Mouse (Mus musculus) intestine, embryonic 14.5 days (tissue): ENCODE measurements at regions not wholly inside any gene's neighbourhood (a gene's known extent, or its start where the extent isn't known, plus 50 kb on each side); places are given as distances from the start of the nearest gene placed in this dataset.

Experiments used
- ATAC-seq: fragments of 200-750 bp; cut with Nextera tagmentation; replicated peaks from 2 replicates; pipeline ENCODE4 v1.8.0; 2017; ENCODE audit warnings: low read depth, moderate number of reproducible peaks, moderate TSS enrichment, moderate library complexity; ENCODE audit not compliant: low FRiP score, low TSS enrichment
- DNase-seq: peaks from one replicate; pipeline ENCODE4 v3.0.0-alpha.2; 2018; ENCODE audit warnings: low spot score
- H3K27ac ChIP-seq: fragments of 300-500 bp; sonication (generic); 2 replicates; pipeline ENCODE4 v1.5.1; 2014; ENCODE audit warnings: low read depth, mild to moderate bottlenecking, control low read depth
- H3K27me3 ChIP-seq: fragments of 300-500 bp; sonication (generic); replicated peaks from 2 replicates; pipeline ENCODE4 v1.6.1; 2014; ENCODE audit warnings: low read length, control low read depth; ENCODE audit not compliant: control insufficient read depth, insufficient read depth
- H3K36me3 ChIP-seq: fragments of 300-500 bp; sonication (generic); 2 replicates; pipeline ENCODE4 v1.6.1; 2014; ENCODE audit warnings: low read length, control low read depth; ENCODE audit not compliant: control insufficient read depth, insufficient read depth
- H3K4me1 ChIP-seq: fragments of 300-500 bp; sonication (generic); replicated peaks from 2 replicates; pipeline ENCODE4 v1.6.1; 2014; ENCODE audit warnings: low read length, control low read depth, mixed read lengths; ENCODE audit not compliant: control insufficient read depth, insufficient read depth
- H3K4me2 ChIP-seq: fragments of 300-500 bp; sonication (generic); 2 replicates; pipeline ENCODE4 v1.6.1; 2014; ENCODE audit warnings: low read length
- H3K4me3 ChIP-seq: fragments of 300-500 bp; sonication (generic); 2 replicates; pipeline ENCODE4 v1.5.1; 2014; ENCODE audit warnings: low read depth, low read length, control low read depth, mixed read lengths
- H3K9ac ChIP-seq: fragments of 300-500 bp; sonication (generic); 2 replicates; pipeline ENCODE4 v1.6.1; 2014; ENCODE audit warnings: mild to moderate bottlenecking, low read length
- H3K9me3 ChIP-seq: fragments of 300-500 bp; sonication (generic); 2 replicates; pipeline ENCODE4 v1.6.1; 2016; ENCODE audit warnings: low read length, control low read depth; ENCODE audit not compliant: control insufficient read depth
- WGBS: fragments of 180-500 bp; shearing (Covaris S2); extraction: QIAGEN DNeasy Blood & Tissue Kit; methylation state at CpG from one replicate; pipeline ENCODE4 v1.1.7; 2014; 5-methylcytosine and 5-hydroxymethylcytosine counted together

GRCm38 (mm10) chr16:95168349-95168748 is 89.0 kb upstream of the Kcnj15 start:
- WGBS, result 76% methylated on average over 7 of the region's 7 CpGs
- DNase-seq, result no peak
- ATAC-seq, result no peak
- Histone ChIP-seq H3K36me3 (no peaks in the 10 kb centered on the region), H3K9ac (no peak overlapping the region), H3K4me2 (no peak overlapping the region), H3K27me3 (no peaks in the 10 kb centered on the region), H3K4me3 (no peak overlapping the region), H3K4me1 (no peaks in the 10 kb centered on the region), H3K27ac (no peak overlapping the region), H3K9me3 (no peaks in the 10 kb centered on the region)

- DNase-seq (no peak), ATAC-seq (no peak)
- no peaks in the 10 kb centered on the region for H3K36me3 ChIP-seq
- no peak overlapping the region for H3K4me2 ChIP-seq
- H3K4me1 ChIP-seq, result no peaks in the 10 kb centered on the region
- H3K27me3 ChIP-seq, result no peaks in the 10 kb centered on the region
- H3K4me3 ChIP-seq, result no peak overlapping the region
- 100% methylated on average over 1 of the region's 1 CpGs for WGBS
- H3K9me3 ChIP-seq, result no peaks in the 10 kb centered on the region
- no peak overlapping the region for H3K27ac ChIP-seq
- no peak overlapping the region for H3K9ac ChIP-seq
Measured at GRCm38 (mm10) chr16:95169346-95169745, 88.0 kb upstream of the Kcnj15 start.

- H3K9ac ChIP-seq, result no peak overlapping the region
- no peaks in the 10 kb centered on the region; the same call in 1 of the 2 replicates for H3K4me1 ChIP-seq
- no peaks in the 10 kb centered on the region for H3K27me3 ChIP-seq
- H3K27ac ChIP-seq, result no peak overlapping the region
- H3K4me3 ChIP-seq, result no peak overlapping the region
- ATAC-seq (no peak), DNase-seq (no peak)
- H3K4me2 ChIP-seq, result no peak overlapping the region
- 85% methylated on average over 5 of the region's 5 CpGs for WGBS
- no peaks in the 10 kb centered on the region for H3K36me3 ChIP-seq
- H3K9me3 ChIP-seq, result no peaks in the 10 kb centered on the region
Measured at GRCm38 (mm10) chr16:95180562-95180961, 76.8 kb upstream of the Kcnj15 start.

GRCm38 (mm10) chr16:95185341-95185740 is 72.0 kb upstream of the Kcnj15 start:
- Histone ChIP-seq H3K27me3 (no peaks in the 10 kb centered on the region), H3K9me3 (no peaks in the 10 kb centered on the region), H3K4me2 (no peak overlapping the region), H3K27ac (no peak overlapping the region), H3K4me3 (no peak overlapping the region), H3K36me3 (no peaks in the 10 kb centered on the region), H3K4me1 (no peaks in the 10 kb centered on the region), H3K9ac (no peak overlapping the region)
- 89% methylated on average over 9 of the region's 9 CpGs for WGBS
- no peak for ATAC-seq
- no peak for DNase-seq

GRCm38 (mm10) chr16:95189114-95189513 is 68.2 kb upstream of the Kcnj15 start:
- H3K27ac ChIP-seq, result no peak overlapping the region
- H3K9ac ChIP-seq, result no peak overlapping the region
- ATAC-seq, result no peak
- DNase-seq, result no peak
- 87% methylated on average over 8 of the region's 8 CpGs for WGBS
- H3K36me3 ChIP-seq, result no peaks in the 10 kb centered on the region
- H3K9me3 ChIP-seq, result no peaks in the 10 kb centered on the region
- no peak overlapping the region for H3K4me2 ChIP-seq
- H3K4me3 ChIP-seq, result no peak overlapping the region
- no peaks in the 10 kb centered on the region for H3K27me3 ChIP-seq
- H3K4me1 ChIP-seq, result no peaks in the 10 kb centered on the region

- Histone ChIP-seq H3K9me3 (no peaks in the 10 kb centered on the region), H3K9ac (no peak overlapping the region), H3K4me3 (no peak overlapping the region), H3K36me3 (no peaks in the 10 kb centered on the region), H3K4me2 (no peak overlapping the region), H3K4me1 (no peaks in the 10 kb centered on the region), H3K27ac (no peak overlapping the region), H3K27me3 (no peaks in the 10 kb centered on the region)
- ATAC-seq (no peak), DNase-seq (no peak)
- 73% methylated on average over 4 of the region's 4 CpGs for WGBS
Measured at GRCm38 (mm10) chr16:95194151-95194550, 63.2 kb upstream of the Kcnj15 start.

- Histone ChIP-seq H3K9ac (no peak overlapping the region), H3K4me3 (no peak overlapping the region), H3K36me3 (no peaks in the 10 kb centered on the region), H3K4me1 (no peaks in the 10 kb centered on the region), H3K27ac (no peak overlapping the region), H3K4me2 (no peak overlapping the region), H3K9me3 (no peaks in the 10 kb centered on the region), H3K27me3 (no peaks in the 10 kb centered on the region)
- ATAC-seq, result no peak
- no peak for DNase-seq
- 73% methylated on average over 4 of the region's 4 CpGs for WGBS
Measured at GRCm38 (mm10) chr16:95196141-95196540, 61.2 kb upstream of the Kcnj15 start.

- Histone ChIP-seq H3K4me2 (no peak overlapping the region), H3K27ac (no peak overlapping the region), H3K27me3 (no peaks in the 10 kb centered on the region), H3K9me3 (no peaks in the 10 kb centered on the region), H3K36me3 (no peaks in the 10 kb centered on the region), H3K4me3 (no peak overlapping the region), H3K9ac (no peak overlapping the region), H3K4me1 (no peaks in the 10 kb centered on the region)
- DNase-seq (peak; percentile 92), ATAC-seq (no peak)
- 0% methylated on average over 1 of the region's 1 CpGs for WGBS
Measured at GRCm38 (mm10) chr16:95196622-95197021, 60.7 kb upstream of the Kcnj15 start.

- Histone ChIP-seq H3K9me3 (no peaks in the 10 kb centered on the region), H3K36me3 (no peaks in the 10 kb centered on the region), H3K4me2 (no peak overlapping the region), H3K27me3 (no peaks in the 10 kb centered on the region), H3K4me1 (no peaks in the 10 kb centered on the region), H3K27ac (no peak overlapping the region), H3K4me3 (no peak overlapping the region), H3K9ac (no peak overlapping the region)
- DNase-seq (no peak), ATAC-seq (no peak)
- WGBS, result 46% methylated on average over 19 of the region's 19 CpGs
Measured at GRCm38 (mm10) chr16:95198795-95199563, 58.4 kb upstream of the Kcnj15 start.
